Mouse (Mus musculus) lung, embryonic 16.5 days (tissue): ENCODE measurements around the gene Vamp2. TPM values are rescaled to one million over a fixed set of nuclear protein-coding genes. Genes with fewer than 3 reads are reported as not detected.
A peak's percentile ranks its signal among the peaks of the same experiment; 100 is the strongest.

ENCODE experiments used
- ATAC-seq: fragments of 200-750 bp; cut with Nextera tagmentation; 2 replicates; pipeline ENCODE4 v1.8.0; 2017; ENCODE audit warnings: low read depth, mild to moderate bottlenecking, moderate library complexity
- H3K27ac ChIP-seq: fragments of 300-500 bp; sonication (generic); 2 replicates; pipeline ENCODE4 v1.5.1; 2014; ENCODE audit warnings: mild to moderate bottlenecking, control low read depth, low read length
- H3K27me3 ChIP-seq: fragments of 300-500 bp; sonication (generic); 2 replicates; pipeline ENCODE4 v1.6.1; 2014; ENCODE audit warnings: low read depth, low read length, mixed read lengths; ENCODE audit not compliant: control insufficient read depth, insufficient read depth
- H3K36me3 ChIP-seq: fragments of 300-500 bp; sonication (generic); 2 replicates; pipeline ENCODE4 v1.6.1; 2014; ENCODE audit warnings: low read length; ENCODE audit not compliant: control insufficient read depth, insufficient read depth
- H3K4me1 ChIP-seq: fragments of 300-500 bp; sonication (generic); replicated peaks from 2 replicates; pipeline ENCODE4 v1.6.1; 2014; ENCODE audit warnings: low read length, mixed read lengths; ENCODE audit not compliant: control insufficient read depth, insufficient read depth
- H3K4me2 ChIP-seq: fragments of 300-500 bp; sonication (generic); 2 replicates; pipeline ENCODE4 v1.6.1; 2014; ENCODE audit warnings: low read depth, low read length, control low read depth
- H3K4me3 ChIP-seq: fragments of 300-500 bp; sonication (generic); 2 replicates; pipeline ENCODE4 v1.5.1; 2014; ENCODE audit warnings: mild to moderate bottlenecking, low read length, control low read depth
- H3K9ac ChIP-seq: fragments of 300-500 bp; sonication (generic); 2 replicates; pipeline ENCODE4 v1.6.1; 2014; ENCODE audit warnings: low read length, control low read depth
- H3K9me3 ChIP-seq: fragments of 300-500 bp; sonication (generic); 2 replicates; pipeline ENCODE4 v1.6.1; 2016; ENCODE audit warnings: low read length; ENCODE audit not compliant: control insufficient read depth
- WGBS: fragments of 180-500 bp; shearing (Covaris S2); extraction: QIAGEN DNeasy Blood & Tissue Kit; methylation state at CpG from one replicate; pipeline ENCODE4 v1.1.7; 2014; 5-methylcytosine and 5-hydroxymethylcytosine counted together
- polyA plus RNA-seq: library from polyadenylated mRNA; unstranded; fragments of >200 nt; fragmentation: Nextera tagmentation; extraction: Ambion mirVana; gene quantifications from 2 replicates; pipeline ENCODE4 v1.2.1, GENCODE M21; 2015

The Vamp2 gene
- polyA plus RNA-seq, 1 experiment from 2014 or later: 85.2 TPM

DNA sequence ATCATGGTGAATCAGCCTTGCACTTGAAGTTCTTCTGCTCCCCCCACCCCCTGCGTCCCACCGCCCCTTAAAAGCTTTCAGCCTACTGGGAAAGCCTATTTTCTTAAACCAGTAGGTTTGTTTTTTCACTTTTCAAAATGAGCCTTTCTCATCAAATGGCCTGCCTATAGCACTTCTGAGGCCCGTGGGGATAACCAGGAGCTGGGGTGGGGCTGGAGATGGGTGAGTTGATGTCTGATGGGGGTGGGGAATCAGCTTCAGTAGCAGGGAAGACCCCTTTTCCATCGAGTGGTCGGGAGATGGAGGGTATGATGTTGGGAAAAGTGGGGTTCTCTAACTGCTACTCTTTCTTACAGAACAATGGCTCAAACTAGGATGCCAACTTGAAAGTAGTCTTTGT, 28.6 kb downstream of the Vamp2 start:
- no peak overlapping the region for H3K27ac ChIP-seq
- no peak for ATAC-seq
- no peak overlapping the region for H3K4me3 ChIP-seq
- peaks cover 23% of the 10 kb centered on the region for H3K4me1 ChIP-seq
- H3K4me2 ChIP-seq: peak overlapping the region; percentile 92; the same call in 1 of the 2 replicates
- H3K9me3 ChIP-seq: no peaks in the 10 kb centered on the region
- no peaks in the 10 kb centered on the region for H3K36me3 ChIP-seq
- no peak overlapping the region for H3K9ac ChIP-seq
- WGBS: 50% methylated on average over 5 of the region's 5 CpGs
- no peaks in the 10 kb centered on the region for H3K27me3 ChIP-seq

DNA sequence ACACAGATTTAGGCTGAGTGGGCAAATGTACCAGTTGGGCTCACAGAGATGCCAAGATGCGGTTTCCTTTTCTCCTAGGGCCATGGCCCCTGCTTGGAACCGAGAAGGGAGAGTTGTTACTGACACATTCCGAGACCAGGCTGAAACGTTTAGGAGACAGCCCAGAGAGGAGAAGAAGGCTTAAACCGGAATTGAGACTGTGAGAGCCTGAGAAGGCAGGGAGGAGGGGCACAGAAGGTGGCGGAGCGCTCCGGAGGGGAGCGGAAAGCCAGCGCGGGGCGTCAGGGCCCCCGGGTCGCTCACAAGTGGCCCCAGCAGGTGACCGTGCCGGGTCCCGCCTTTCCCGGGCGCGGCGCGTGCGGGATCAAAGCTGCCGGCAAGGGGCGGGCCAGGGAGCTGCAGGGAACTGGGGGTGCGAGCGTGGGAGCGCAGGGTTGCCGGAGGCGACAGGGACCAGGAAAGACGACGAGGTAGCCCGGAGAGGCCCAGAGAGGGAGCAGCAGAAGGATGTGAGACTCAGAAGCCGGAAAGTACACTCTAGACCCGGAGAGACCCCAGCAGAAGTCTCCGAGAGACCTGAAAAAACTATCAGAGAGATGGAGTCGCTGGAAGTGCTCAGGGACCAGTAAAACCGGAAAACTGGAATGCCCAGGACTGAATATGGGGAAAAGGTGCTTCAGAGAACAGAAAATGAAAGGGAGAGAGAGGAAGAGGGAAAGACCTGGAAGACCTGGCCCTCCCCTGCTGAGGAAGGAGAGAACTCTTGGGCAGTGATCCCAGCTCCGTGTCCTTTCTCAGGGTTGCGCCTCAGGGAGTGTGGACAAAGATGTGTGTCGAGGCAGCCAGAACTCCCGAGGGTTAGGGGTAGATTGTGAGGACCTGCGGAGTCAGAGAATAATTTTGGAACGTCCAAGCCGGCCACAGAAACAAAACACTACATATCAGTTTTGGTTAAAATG, 29.7 kb downstream of the Vamp2 start:
- ATAC-seq: peak; percentile 6; the same call in 1 of the 2 replicates
- under 1% methylated on average over 45 of the region's 45 CpGs for WGBS

GRCm38 (mm10) chr11:69118765-69119164, 30.5 kb downstream of the Vamp2 start:
- whole genome bisulfite sequencing: 2% methylated on average over 15 of the region's 15 CpGs
- H3K9me3 ChIP-seq: no peaks in the 10 kb centered on the region
- H3K9ac ChIP-seq: 0 out of 2 replicates have a peak overlapping the region, but pooled peaks have one; percentile 5
- H3K4me2 ChIP-seq: peak overlapping the region; percentile 92
- H3K4me3 ChIP-seq: peak overlapping the region; percentile 83
- no peaks in the 10 kb centered on the region for H3K36me3 ChIP-seq
- no peak overlapping the region; the same call in 1 of the 2 replicates for H3K27ac ChIP-seq
- ATAC-seq: no peak
- H3K4me1 ChIP-seq: peaks cover 25% of the 10 kb centered on the region
- no peaks in the 10 kb centered on the region for H3K27me3 ChIP-seq

More for the DNA sequence above, 29.7 kb downstream of the Vamp2 start:
- H3K4me3 ChIP-seq: peak overlapping the region; percentile 83
- peak overlapping the region; percentile 90 for H3K27ac ChIP-seq
- H3K27me3 ChIP-seq: no peaks in the 10 kb centered on the region
- H3K4me1 ChIP-seq: peaks cover 23% of the 10 kb centered on the region
- peak overlapping the region; percentile 92 for H3K4me2 ChIP-seq
- no peaks in the 10 kb centered on the region for H3K36me3 ChIP-seq
- peak overlapping the region; percentile 81 for H3K9ac ChIP-seq
- no peaks in the 10 kb centered on the region for H3K9me3 ChIP-seq

DNA sequence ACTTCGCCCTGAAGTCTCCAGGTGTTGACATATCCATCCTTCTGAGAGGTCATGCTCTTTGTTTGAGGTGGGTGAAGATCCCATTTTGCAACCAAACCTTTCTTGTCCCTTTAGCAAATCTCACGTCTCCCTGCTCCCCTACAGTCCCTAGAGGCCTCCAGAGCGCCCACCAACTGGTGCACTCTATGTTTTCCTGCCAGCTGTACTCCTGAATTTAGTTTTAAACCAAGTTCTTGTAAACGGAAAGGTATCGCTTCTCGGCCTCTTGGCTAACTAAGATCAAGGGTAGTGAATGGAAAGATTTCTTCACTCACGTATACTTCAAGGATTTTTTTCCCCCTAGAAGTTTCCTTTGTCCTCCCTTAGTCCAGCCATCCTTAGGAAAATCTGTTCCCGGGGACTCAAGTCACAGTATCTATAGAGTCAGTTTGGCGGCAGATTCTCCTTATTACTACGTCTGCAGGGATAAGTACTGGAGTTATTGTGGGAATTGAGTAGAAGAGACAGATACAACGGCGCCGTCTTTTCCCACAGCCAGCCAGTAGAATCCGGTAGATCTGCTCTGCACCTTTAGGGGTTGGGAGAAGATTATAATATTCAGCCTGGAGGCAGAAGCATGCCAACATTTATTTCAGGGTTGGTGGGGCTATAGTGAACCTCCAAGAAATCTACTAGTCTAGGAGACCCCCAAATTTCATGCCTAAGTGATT, 31.3 kb downstream of the Vamp2 start:
- H3K27ac ChIP-seq: no peak overlapping the region
- WGBS: 37% methylated on average over 14 of the region's 14 CpGs
- H3K9ac ChIP-seq: no peak overlapping the region
- H3K9me3 ChIP-seq: no peaks in the 10 kb centered on the region
- H3K4me2 ChIP-seq: peak overlapping the region; percentile 95
- H3K4me1 ChIP-seq: peaks cover 25% of the 10 kb centered on the region
- H3K4me3 ChIP-seq: peak overlapping the region; percentile 68
- ATAC-seq: no peak
- H3K27me3 ChIP-seq: no peaks in the 10 kb centered on the region
- no peaks in the 10 kb centered on the region for H3K36me3 ChIP-seq

DNA sequence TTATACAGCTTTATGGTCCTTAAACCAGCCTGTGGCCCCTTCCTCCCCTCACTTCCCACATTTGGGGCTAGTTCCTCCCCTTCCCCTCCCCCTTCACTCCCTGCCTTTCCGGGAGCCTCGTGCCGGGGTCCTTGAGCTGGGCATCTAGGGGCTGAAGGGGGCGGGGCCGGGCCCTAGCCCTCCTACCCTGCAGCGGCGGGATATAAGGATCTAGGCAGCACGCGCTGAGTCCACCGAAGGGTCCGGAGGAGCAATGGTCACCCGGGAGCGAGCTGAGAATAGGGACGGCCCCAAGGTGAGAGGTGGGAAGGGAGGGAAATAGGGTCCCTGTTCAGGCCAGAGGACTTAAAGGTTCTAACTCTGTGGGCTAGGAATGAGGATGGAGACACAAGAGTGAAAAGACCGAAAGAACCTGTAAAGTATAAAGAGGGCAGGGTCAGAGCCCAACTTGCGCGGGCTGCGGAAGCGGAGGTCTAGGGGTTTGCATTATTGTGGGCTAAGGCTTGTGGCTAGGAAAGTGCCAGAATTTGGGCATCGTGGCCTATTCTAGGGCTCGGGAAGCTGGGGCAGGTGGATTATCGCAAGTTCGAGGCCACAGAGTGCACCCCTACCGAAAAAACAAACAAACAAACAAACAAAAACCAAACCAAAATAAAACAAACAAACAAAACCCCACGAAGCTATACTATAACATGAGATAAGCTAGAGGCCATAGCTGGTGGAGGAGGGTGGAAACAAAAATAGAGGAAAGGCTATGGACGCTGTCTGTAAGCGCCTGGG, 32.1 kb downstream of the Vamp2 start, which contains the start of gene Hes7:
Gene Hes7, plus strand, starts transcription at position 184 of the 780 bp plus-strand sequence.
- 2% methylated on average over 27 of the region's 27 CpGs for WGBS
- Histone ChIP-seq H3K36me3 (no peaks in the 10 kb centered on the region), H3K4me3 (peak within 1 kb of the TSS; percentile 68), H3K4me2 (peak within 1 kb of the TSS; percentile 95), H3K27me3 (no peaks in the 10 kb centered on the region), H3K27ac (no peak within 1 kb of the TSS), H3K4me1 (peaks cover 25% of the 10 kb centered on the region), H3K9me3 (no peaks in the 10 kb centered on the region), H3K9ac (peak within 1 kb of the TSS; percentile 81)
- ATAC-seq: no peak

DNA sequence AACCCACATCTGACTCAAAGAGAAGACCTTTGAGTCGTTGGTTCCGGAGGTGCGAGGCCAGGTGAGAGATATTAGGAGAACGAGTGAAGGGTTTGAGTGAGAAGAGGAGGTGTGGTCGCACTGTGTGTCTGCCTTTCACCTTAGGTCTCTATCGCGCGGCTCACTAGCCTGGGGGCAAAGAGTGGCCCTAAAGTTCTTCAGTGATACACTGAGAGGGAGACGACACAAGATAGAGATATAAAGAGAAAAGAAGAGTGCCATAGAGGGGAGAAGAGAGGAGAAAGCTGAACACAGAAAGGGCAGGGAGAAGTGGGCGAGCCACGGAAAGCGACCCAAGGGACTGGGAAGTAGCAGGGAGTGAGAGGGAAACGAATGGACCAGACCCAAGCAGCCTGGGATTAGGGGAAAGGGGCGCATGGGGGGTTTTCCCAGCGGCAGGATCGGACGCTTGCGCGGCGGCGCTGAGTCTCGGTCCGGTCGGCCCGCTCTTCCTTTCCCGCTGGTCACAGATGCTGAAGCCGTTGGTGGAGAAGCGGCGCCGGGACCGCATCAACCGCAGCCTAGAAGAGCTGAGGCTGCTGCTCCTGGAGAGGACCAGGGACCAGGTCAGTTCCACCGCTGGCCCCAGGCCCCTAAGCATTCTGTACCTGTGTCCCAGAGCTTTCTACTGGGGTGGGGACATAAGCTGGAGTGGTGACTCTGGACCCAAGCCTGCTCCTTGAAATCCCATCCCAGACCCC, 32.9 kb downstream of the Vamp2 start:
- H3K27ac ChIP-seq: peak overlapping the region; percentile 96; the same call in 1 of the 2 replicates
- peaks cover 29% of the 10 kb centered on the region for H3K4me1 ChIP-seq
- no peaks in the 10 kb centered on the region for H3K36me3 ChIP-seq
- no peaks in the 10 kb centered on the region for H3K9me3 ChIP-seq
- peak overlapping the region; percentile 68 for H3K4me3 ChIP-seq
- under 1% methylated on average over 31 of the region's 33 CpGs for WGBS
- H3K27me3 ChIP-seq: no peaks in the 10 kb centered on the region
- peak overlapping the region; percentile 81 for H3K9ac ChIP-seq
- peak overlapping the region; percentile 95 for H3K4me2 ChIP-seq
- ATAC-seq: no peak

GRCm38 (mm10) chr11:69121741-69122335, 33.5 kb downstream of the Vamp2 start:
- WGBS: under 1% methylated on average over 28 of the region's 32 CpGs
- H3K36me3 ChIP-seq: no peaks in the 10 kb centered on the region
- peak overlapping the region; percentile 68 for H3K4me3 ChIP-seq

More at GRCm38 (mm10) chr11:69121741-69122335, 33.5 kb downstream of the Vamp2 start:
- peaks cover 34% of the 10 kb centered on the region for H3K4me1 ChIP-seq
- H3K9ac ChIP-seq: peak overlapping the region; percentile 81
- H3K27me3 ChIP-seq: no peaks in the 10 kb centered on the region
- peak overlapping the region; percentile 95 for H3K4me2 ChIP-seq
- peak; percentile 37; the same call in 1 of the 2 replicates for ATAC-seq
- peak overlapping the region; percentile 96 for H3K27ac ChIP-seq
- no peaks in the 10 kb centered on the region for H3K9me3 ChIP-seq
